Mouse (Mus musculus) ES-E14 (cell line): Measurements from ENCODE around the gene Trp53i11.

Source experiments
- CHD2 ChIP-seq: IDR thresholded peaks from 2 replicates; pipeline ENCODE4 v1.6.1; 2014; ENCODE audit warnings: mild to moderate bottlenecking, low read depth, low read length, inconsistent platforms
- HCFC1 ChIP-seq: IDR thresholded peaks from 2 replicates; pipeline ENCODE4 v1.6.1; 2012; ENCODE audit warnings: low read length, inconsistent platforms, borderline replicate concordance; ENCODE audit not compliant: insufficient read depth
- ZC3H11A ChIP-seq: IDR thresholded peaks from 2 replicates; pipeline ENCODE4 v1.6.1; 2012; ENCODE audit warnings: low read depth, mild to moderate bottlenecking, inconsistent platforms, low read length, borderline replicate concordance

GRCm38 (mm10) chr2:93193806-93194205, 6.5 kb downstream of the Trp53i11 start:
- TF ChIP-seq CHD2 (no peak), HCFC1 (no peak), ZC3H11A (no peak)
